Mouse (Mus musculus) brain, embryonic 14.5 days (tissue): ENCODE results near the gene Lrrc8a.

Experiments used
- CTCF ChIP-seq: fragments of 200-500 bp; IDR thresholded peaks from 2 replicates; pipeline ENCODE4 v1.5.1; 2012; ENCODE audit warnings: inconsistent platforms, mild to moderate bottlenecking, moderate library complexity, borderline replicate concordance; ENCODE audit not compliant: insufficient read depth, insufficient read length; ENCODE audit errors: extremely low read depth
- POLR2A ChIP-seq: fragments of 200-500 bp; IDR thresholded peaks from 2 replicates; pipeline ENCODE4 v1.6.1; 2012; ENCODE audit warnings: mild to moderate bottlenecking, inconsistent platforms, borderline replicate concordance; ENCODE audit not compliant: poor library complexity, insufficient read depth, insufficient read length, severe bottlenecking; ENCODE audit errors: extremely low read depth

GRCm38 (mm10) chr2:30309351-30309750 is 71.8 kb downstream of the Lrrc8a start:
- no peak for TF ChIP-seq CTCF
- no peak for TF ChIP-seq POLR2A
